Mouse (Mus musculus) erythroblast, embryonic 14.5 days (primary cell): Measurements from ENCODE around the gene Slc13a2. TPM values are rescaled to one million over a fixed set of nuclear protein-coding genes. Genes with fewer than 3 reads are reported as not detected.
A peak's percentile ranks its signal among the peaks of the same experiment; 100 is the strongest.

ENCODE experiments used
- H3K27me3 ChIP-seq: 2 replicates; pipeline ENCODE4 v1.6.1; 2012; ENCODE audit warnings: inconsistent platforms; ENCODE audit not compliant: control insufficient read depth
- H3K36me3 ChIP-seq: 2 replicates; pipeline ENCODE4 v1.6.1; 2012; ENCODE audit warnings: mild to moderate bottlenecking, inconsistent platforms; ENCODE audit not compliant: control insufficient read depth
- H3K4me1 ChIP-seq: 2 replicates; pipeline ENCODE4 v1.6.1; 2012; ENCODE audit warnings: inconsistent platforms; ENCODE audit not compliant: control insufficient read depth
- H3K4me3 ChIP-seq: replicated peaks from 2 replicates; pipeline ENCODE3; 2012; ENCODE audit warnings: moderate library complexity, mild to moderate bottlenecking, inconsistent platforms
- H3K9me3 ChIP-seq: 2 replicates; pipeline ENCODE4 v1.6.1; 2012; ENCODE audit warnings: low read length, inconsistent platforms, mixed read lengths; ENCODE audit not compliant: control insufficient read depth
- GATA1 ChIP-seq: IDR thresholded peaks from 2 replicates; pipeline ENCODE4 v1.6.1; 2012; ENCODE audit warnings: low read length, inconsistent platforms, mixed read lengths
- TAL1 ChIP-seq: IDR thresholded peaks from 3 replicates; pipeline ENCODE4 v1.6.1; 2012; ENCODE audit warnings: low read length, inconsistent platforms, mixed read lengths
- polyA plus RNA-seq: library from polyadenylated mRNA; stranded (reverse); fragments of >175 nt; gene quantifications from 2 replicates; pipeline ENCODE4 v1.2.3, GENCODE M21; 2012

The Slc13a2 gene
- not detected in 2 replicates for polyA plus RNA-seq

GRCm38 (mm10) chr11:78422055-78422819 is at the start of gene Slc13a2:
TSS of gene Slc13a2 (minus strand) at chr11:78422217.
- no peak within 1 kb of the TSS for H3K4me3 ChIP-seq
- no peaks in the 10 kb centered on the region for H3K36me3 ChIP-seq
- peaks cover 4% of the 10 kb centered on the region for H3K4me1 ChIP-seq
- peaks cover 23% of the 10 kb centered on the region for H3K27me3 ChIP-seq
- H3K9me3 ChIP-seq, result no peaks in the 10 kb centered on the region
- no peak for TF ChIP-seq TAL1
- TF ChIP-seq GATA1, result no peak

GRCm38 (mm10) chr11:78471326-78472103 is 49.5 kb upstream of the Slc13a2 start:
- Histone ChIP-seq H3K36me3 (no peaks in the 10 kb centered on the region), H3K4me3 (no peak overlapping the region), H3K27me3 (no peaks in the 10 kb centered on the region), H3K9me3 (no peaks in the 10 kb centered on the region), H3K4me1 (peaks cover under 1% of the 10 kb centered on the region)
- TF ChIP-seq GATA1 (no peak), TAL1 (no peak)

- Histone ChIP-seq H3K9me3 (no peaks in the 10 kb centered on the region), H3K4me1 (peaks cover 34% of the 10 kb centered on the region), H3K27me3 (no peaks in the 10 kb centered on the region), H3K36me3 (no peaks in the 10 kb centered on the region), H3K4me3 (no peak overlapping the region)
- no peak for TF ChIP-seq GATA1
- TF ChIP-seq TAL1, result no peak
Measured at GRCm38 (mm10) chr11:78467932-78468331, 45.9 kb upstream of the Slc13a2 start.

- H3K9me3 ChIP-seq, result no peaks in the 10 kb centered on the region; the same call in 1 of the 2 replicates
Measured at GRCm38 (mm10) chr11:78467515-78467914, 45.5 kb upstream of the Slc13a2 start.

GRCm38 (mm10) chr11:78466242-78466912 is 44.4 kb upstream of the Slc13a2 start:
- H3K36me3 ChIP-seq, result no peaks in the 10 kb centered on the region
- H3K4me3 ChIP-seq, result peak overlapping the region; percentile 61
- no peaks in the 10 kb centered on the region for H3K27me3 ChIP-seq
- TF ChIP-seq GATA1 (no peak), TAL1 (no peak)
- H3K4me1 ChIP-seq, result peaks cover 34% of the 10 kb centered on the region
- H3K9me3 ChIP-seq, result peaks cover 5% of the 10 kb centered on the region

More at GRCm38 (mm10) chr11:78467515-78467914, 45.5 kb upstream of the Slc13a2 start:
- peaks cover 34% of the 10 kb centered on the region for H3K4me1 ChIP-seq
- TF ChIP-seq TAL1 (no peak), GATA1 (no peak)
- H3K4me3 ChIP-seq, result no peak overlapping the region
- no peaks in the 10 kb centered on the region for H3K27me3 ChIP-seq
- no peaks in the 10 kb centered on the region for H3K36me3 ChIP-seq

- TF ChIP-seq GATA1, result no peak
- TF ChIP-seq TAL1, result no peak
- Histone ChIP-seq H3K9me3 (peaks cover 5% of the 10 kb centered on the region), H3K4me1 (peaks cover 34% of the 10 kb centered on the region), H3K4me3 (peak within 1 kb of the TSS; percentile 61), H3K27me3 (no peaks in the 10 kb centered on the region), H3K36me3 (no peaks in the 10 kb centered on the region)
Measured at GRCm38 (mm10) chr11:78465568-78466180, 43.7 kb upstream of the Slc13a2 start, which contains the start of gene Slc46a1. TSS of gene Slc46a1 (plus strand) at chr11:78465697.

- H3K4me1 ChIP-seq, result peaks cover 34% of the 10 kb centered on the region
- TF ChIP-seq TAL1, result no peak
- no peak for TF ChIP-seq GATA1
- no peaks in the 10 kb centered on the region for H3K36me3 ChIP-seq
- peaks cover 5% of the 10 kb centered on the region for H3K9me3 ChIP-seq
- H3K27me3 ChIP-seq, result no peaks in the 10 kb centered on the region
- peak overlapping the region; percentile 61 for H3K4me3 ChIP-seq
Measured at GRCm38 (mm10) chr11:78465116-78465515, 43.1 kb upstream of the Slc13a2 start.

- Histone ChIP-seq H3K27me3 (no peaks in the 10 kb centered on the region), H3K36me3 (no peaks in the 10 kb centered on the region), H3K4me1 (peaks cover 34% of the 10 kb centered on the region), H3K9me3 (peaks cover 5% of the 10 kb centered on the region), H3K4me3 (no peak overlapping the region)
- no peak for TF ChIP-seq TAL1
- no peak for TF ChIP-seq GATA1
Measured at GRCm38 (mm10) chr11:78463286-78464036, 41.4 kb upstream of the Slc13a2 start.
